Mouse (Mus musculus): ENCODE measurements around the gene Tspo2. TPM values are rescaled to one million over a fixed set of nuclear protein-coding genes. Genes with fewer than 3 reads are reported as not detected.

The Tspo2 gene
- polyA plus RNA-seq, 1 experiment from 2014 or later = 5.7 TPM

GRCm38 (mm10) chr17:48467395-48468231, 16.3 kb upstream of the Tspo2 start:
- peak; percentile 52 for ATAC-seq (ENCODE audit: insufficient number of reproducible peaks, low FRiP score)

GRCm38 (mm10) chr17:48466769-48467394, 15.6 kb upstream of the Tspo2 start:
- Histone ChIP-seq H3K27ac (ENCODE audit: poor library complexity, severe bottlenecking) (no peak overlapping the region), H3K4me1 (replicated peaks) (peaks cover 6% of the 10 kb centered on the region), H3K4me3 (peak overlapping the region; percentile 31), H3K4me2 (peak overlapping the region; percentile 68), H3K9me3 (replicated peaks) (no peaks in the 10 kb centered on the region), H3K27me3 (replicated peaks) (peaks cover 37% of the 10 kb centered on the region), H3K36me3 (no peaks in the 10 kb centered on the region), H3K9ac (peak overlapping the region; percentile 47)
- 23% methylated on average over 22 of the region's 22 CpGs for WGBS
- ATAC-seq (ENCODE audit: insufficient number of reproducible peaks, low FRiP score) = peak; percentile 49; the same call in 1 of the 2 replicates

More at GRCm38 (mm10) chr17:48467395-48468231, 16.3 kb upstream of the Tspo2 start:
- Histone ChIP-seq H3K27ac (ENCODE audit: poor library complexity, severe bottlenecking) (no peak overlapping the region), H3K9ac (peak overlapping the region; percentile 47), H3K4me2 (peak overlapping the region; percentile 68), H3K36me3 (no peaks in the 10 kb centered on the region), H3K27me3 (replicated peaks) (peaks cover 31% of the 10 kb centered on the region), H3K4me3 (peak overlapping the region; percentile 31), H3K4me1 (replicated peaks) (peaks cover 6% of the 10 kb centered on the region), H3K9me3 (replicated peaks) (no peaks in the 10 kb centered on the region)
- WGBS = 6% methylated on average over 22 of the region's 22 CpGs

GRCm38 (mm10) chr17:48463391-48463790, 12.1 kb upstream of the Tspo2 start:
- no peak overlapping the region for H3K27ac ChIP-seq (ENCODE audit: poor library complexity, severe bottlenecking)
- no peak for ATAC-seq (ENCODE audit: insufficient number of reproducible peaks, low FRiP score)
- no peaks in the 10 kb centered on the region for H3K36me3 ChIP-seq
- no peak overlapping the region for H3K4me3 ChIP-seq
- no peak overlapping the region for H3K4me2 ChIP-seq
- WGBS = 84% methylated on average over 4 of the region's 4 CpGs
- H3K27me3 ChIP-seq (replicated peaks) = peaks cover 41% of the 10 kb centered on the region
- H3K4me1 ChIP-seq (replicated peaks) = peaks cover 6% of the 10 kb centered on the region
- H3K9ac ChIP-seq = no peak overlapping the region
- H3K9me3 ChIP-seq (replicated peaks) = no peaks in the 10 kb centered on the region

GRCm38 (mm10) chr17:48462096-48462495, 10.8 kb upstream of the Tspo2 start:
- Histone ChIP-seq H3K9me3 (replicated peaks) (no peaks in the 10 kb centered on the region), H3K36me3 (no peaks in the 10 kb centered on the region), H3K27me3 (replicated peaks) (peaks cover 38% of the 10 kb centered on the region), H3K4me2 (no peak overlapping the region), H3K4me1 (replicated peaks) (peaks cover 8% of the 10 kb centered on the region; the same call in 1 of the 2 replicates), H3K4me3 (no peak overlapping the region), H3K9ac (no peak overlapping the region), H3K27ac (ENCODE audit: poor library complexity, severe bottlenecking) (no peak overlapping the region)
- ATAC-seq (ENCODE audit: insufficient number of reproducible peaks, low FRiP score) = no peak
- WGBS = 93% methylated on average over 13 of the region's 13 CpGs

GRCm38 (mm10) chr17:48457971-48458653, 6.8 kb upstream of the Tspo2 start:
- ATAC-seq (ENCODE audit: insufficient number of reproducible peaks, low FRiP score) = no peak
- 0 out of 2 replicates have a peak, but pooled peaks cover 8% of the 10 kb centered on the region for H3K4me1 ChIP-seq (replicated peaks)
- no peak overlapping the region for H3K9ac ChIP-seq
- peaks cover 9% of the 10 kb centered on the region; the same call in 1 of the 2 replicates for H3K27me3 ChIP-seq (replicated peaks)
- 72% methylated on average over 13 of the region's 13 CpGs for WGBS
- H3K9me3 ChIP-seq (replicated peaks) = no peaks in the 10 kb centered on the region
- no peak overlapping the region for H3K4me2 ChIP-seq
- no peak overlapping the region for H3K4me3 ChIP-seq
- H3K36me3 ChIP-seq = no peaks in the 10 kb centered on the region
- H3K27ac ChIP-seq (ENCODE audit: poor library complexity, severe bottlenecking) = no peak overlapping the region

- H3K9ac ChIP-seq = no peak overlapping the region
- 0 out of 2 replicates have a peak, but pooled peaks cover 17% of the 10 kb centered on the region for H3K4me1 ChIP-seq (replicated peaks)
- 82% methylated on average over 2 of the region's 2 CpGs for WGBS
- no peaks in the 10 kb centered on the region for H3K36me3 ChIP-seq
- no peak overlapping the region for H3K4me2 ChIP-seq
- ATAC-seq (ENCODE audit: insufficient number of reproducible peaks, low FRiP score) = no peak
- H3K27ac ChIP-seq (ENCODE audit: poor library complexity, severe bottlenecking) = no peak overlapping the region
- no peaks in the 10 kb centered on the region for H3K9me3 ChIP-seq (replicated peaks)
- H3K4me3 ChIP-seq = no peak overlapping the region
- peaks cover 4% of the 10 kb centered on the region; the same call in 1 of the 2 replicates for H3K27me3 ChIP-seq (replicated peaks)
Observed at GRCm38 (mm10) chr17:48455955-48456354, 4.6 kb upstream of the Tspo2 start.

GRCm38 (mm10) chr17:48454688-48455087, 3.4 kb upstream of the Tspo2 start, which contains the start of gene Unc5cl:
Gene Unc5cl, plus strand, starts transcription at chr17:48454901.
- 52% methylated on average over 11 of the region's 11 CpGs for WGBS
- H3K4me2 ChIP-seq = peak within 1 kb of the TSS; percentile 40
- H3K36me3 ChIP-seq = no peaks in the 10 kb centered on the region
- H3K9me3 ChIP-seq (replicated peaks) = no peaks in the 10 kb centered on the region
- ATAC-seq (ENCODE audit: insufficient number of reproducible peaks, low FRiP score) = no peak
- no peak within 1 kb of the TSS for H3K9ac ChIP-seq
- H3K27me3 ChIP-seq (replicated peaks) = 0 out of 2 replicates have a peak, but pooled peaks cover 3% of the 10 kb centered on the region
- H3K4me3 ChIP-seq = no peak within 1 kb of the TSS
- no peak within 1 kb of the TSS for H3K27ac ChIP-seq (ENCODE audit: poor library complexity, severe bottlenecking)
- 0 out of 2 replicates have a peak, but pooled peaks cover 17% of the 10 kb centered on the region for H3K4me1 ChIP-seq (replicated peaks)

GRCm38 (mm10) chr17:48454190-48454589, 2.9 kb upstream of the Tspo2 start:
- no peaks in the 10 kb centered on the region for H3K9me3 ChIP-seq (replicated peaks)
- ATAC-seq (ENCODE audit: insufficient number of reproducible peaks, low FRiP score) = no peak
- WGBS = 42% methylated on average over 7 of the region's 7 CpGs
- no peaks in the 10 kb centered on the region for H3K36me3 ChIP-seq
- H3K27me3 ChIP-seq (replicated peaks) = no peaks in the 10 kb centered on the region
- H3K27ac ChIP-seq (ENCODE audit: poor library complexity, severe bottlenecking) = no peak overlapping the region
- no peak overlapping the region for H3K4me3 ChIP-seq
- 0 out of 2 replicates have a peak, but pooled peaks cover 17% of the 10 kb centered on the region for H3K4me1 ChIP-seq (replicated peaks)
- H3K4me2 ChIP-seq = peak overlapping the region; percentile 40
- H3K9ac ChIP-seq = no peak overlapping the region

GRCm38 (mm10) chr17:48453489-48453888, 2.2 kb upstream of the Tspo2 start:
- Histone ChIP-seq H3K4me1 (replicated peaks) (0 out of 2 replicates have a peak, but pooled peaks cover 17% of the 10 kb centered on the region), H3K4me2 (no peak overlapping the region), H3K27ac (ENCODE audit: poor library complexity, severe bottlenecking) (no peak overlapping the region), H3K27me3 (replicated peaks) (no peaks in the 10 kb centered on the region), H3K9ac (no peak overlapping the region), H3K9me3 (replicated peaks) (no peaks in the 10 kb centered on the region), H3K36me3 (no peaks in the 10 kb centered on the region), H3K4me3 (no peak overlapping the region)
- WGBS = 68% methylated on average over 7 of the region's 7 CpGs
- no peak for ATAC-seq (ENCODE audit: insufficient number of reproducible peaks, low FRiP score)

- ATAC-seq (ENCODE audit: insufficient number of reproducible peaks, low FRiP score) = no peak
- Histone ChIP-seq H3K4me3 (no peak overlapping the region), H3K36me3 (no peaks in the 10 kb centered on the region), H3K9ac (no peak overlapping the region), H3K4me1 (replicated peaks) (0 out of 2 replicates have a peak, but pooled peaks cover 11% of the 10 kb centered on the region), H3K27me3 (replicated peaks) (no peaks in the 10 kb centered on the region), H3K4me2 (no peak overlapping the region), H3K27ac (ENCODE audit: poor library complexity, severe bottlenecking) (no peak overlapping the region), H3K9me3 (replicated peaks) (no peaks in the 10 kb centered on the region)
- 62% methylated on average over 9 of the region's 9 CpGs for WGBS
Observed at GRCm38 (mm10) chr17:48451753-48452444, 577 bp upstream of the Tspo2 start.

All from heart, embryonic 12.5 days (tissue).